In the genomic region with DNA sequence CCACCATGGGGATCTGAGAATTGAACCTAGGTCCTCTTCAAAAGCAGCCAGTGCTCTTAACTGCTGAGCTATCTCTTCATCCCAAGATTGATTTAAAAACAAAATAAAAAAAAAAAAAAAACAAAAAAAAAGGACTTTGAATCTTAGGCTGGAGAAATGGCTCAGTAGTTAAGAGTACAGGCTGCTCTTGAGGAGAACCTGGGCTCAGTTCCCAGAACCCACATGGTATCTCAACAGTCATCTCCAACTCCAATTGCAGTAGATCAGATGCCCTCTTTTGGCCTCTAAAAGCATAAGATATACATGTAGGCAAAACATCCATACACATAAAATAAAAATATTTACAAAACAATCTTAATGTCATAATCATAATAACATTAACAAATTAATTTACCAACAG, we compare ENCODE assay signal across 14 mouse cellular contexts.
"Had no signal": no experiment of that assay in that cellular context is flagged by ENCODE, and none has a peak within 500 bp of the region (broad histone marks: within the 10 kb centered on the region; RNA-seq: fewer than 3 reads in every experiment).

No protein-coding gene starts in this region.

- H3K9ac ChIP-seq: limb, embryonic 12.5 days; liver, embryonic 15.5 days; midbrain, embryonic 13.5 days; stomach, embryonic 15.5 days had no signal

- ATAC-seq: lung, postnatal 0 days; midbrain, embryonic 13.5 days had no signal

- DNase-seq: layer of hippocampus, adult 9-11 months; layer of hippocampus, postnatal 36 days; liver; lung, adult 2 months; lung, postnatal 36 days; right cerebral cortex, postnatal 14 days; thymus, adult 2 months; thymus, postnatal 25 days had no signal

- H3K4me3 ChIP-seq: limb, embryonic 12.5 days; liver, embryonic 15.5 days; midbrain, embryonic 13.5 days; stomach, embryonic 15.5 days had no signal

- H3K4me2 ChIP-seq: limb, embryonic 12.5 days; liver, embryonic 15.5 days; midbrain, embryonic 13.5 days; stomach, embryonic 15.5 days had no signal

- H3K4me1 ChIP-seq: limb, embryonic 12.5 days; liver, embryonic 15.5 days; midbrain, embryonic 13.5 days; stomach, embryonic 15.5 days had no signal

- H3K27ac ChIP-seq: kidney, postnatal 0 days; limb, embryonic 12.5 days; liver, embryonic 15.5 days; midbrain, embryonic 13.5 days; stomach, embryonic 15.5 days had no signal

- H3K9me3 ChIP-seq: limb, embryonic 12.5 days; liver, embryonic 15.5 days; midbrain, embryonic 13.5 days; stomach, embryonic 15.5 days had no signal

- H3K36me3 ChIP-seq: limb, embryonic 12.5 days; liver, embryonic 15.5 days; midbrain, embryonic 13.5 days; stomach, embryonic 15.5 days had no signal

- H3K27me3 ChIP-seq: limb, embryonic 12.5 days; liver, embryonic 15.5 days; midbrain, embryonic 13.5 days; stomach, embryonic 15.5 days had no signal
